Mouse (Mus musculus): ENCODE measurements around the gene Pgbd5. TPM values are rescaled to one million over a fixed set of nuclear protein-coding genes. Genes with fewer than 3 reads are reported as not detected.

The Pgbd5 gene
- total and polyA plus RNA-seq, 2 experiments from 2014 or later, result 15.9 to 74.1 TPM

GRCm38 (mm10) chr8:124403876-124404275 lies 35.6 kb downstream of the Pgbd5 start:
- Histone ChIP-seq H3K9ac (replicated peaks; ENCODE audit: low read length) (no peak overlapping the region), H3K27ac (peak overlapping the region; percentile 32; the same call in 1 of the 2 replicates), H3K36me3 (ENCODE audit: insufficient read depth, low read length) (no peaks in the 10 kb centered on the region), H3K4me1 (ENCODE audit: insufficient read depth, low read length) (no peaks in the 10 kb centered on the region), H3K27me3 (ENCODE audit: insufficient read depth, low read length) (no peaks in the 10 kb centered on the region), H3K4me2 (ENCODE audit: low read depth, low read length) (no peak overlapping the region), H3K4me3 (ENCODE audit: low read length) (no peak overlapping the region), H3K9me3 (ENCODE audit: low read length) (no peaks in the 10 kb centered on the region)
- DNase-seq (ENCODE audit: low spot score) (peak; percentile 42), ATAC-seq (no peak; the same call in 1 of the 2 replicates)
- WGBS, result 35% methylated on average over 3 of the region's 3 CpGs
- peak; percentile 71 for TF ChIP-seq CTCF (IDR thresholded peaks at IDR 0.05; ENCODE audit: low read depth)

GRCm38 (mm10) chr8:124399403-124399861 lies 40.0 kb downstream of the Pgbd5 start:
- Histone ChIP-seq H3K4me2 (ENCODE audit: low read depth, low read length) (no peak overlapping the region), H3K27me3 (ENCODE audit: insufficient read depth, low read length) (no peaks in the 10 kb centered on the region), H3K9ac (replicated peaks; ENCODE audit: low read length) (no peak overlapping the region), H3K9me3 (ENCODE audit: low read length) (no peaks in the 10 kb centered on the region), H3K4me1 (ENCODE audit: insufficient read depth, low read length) (peaks cover 6% of the 10 kb centered on the region; the same call in 1 of the 2 replicates), H3K4me3 (ENCODE audit: low read length) (no peak overlapping the region), H3K36me3 (ENCODE audit: insufficient read depth, low read length) (no peaks in the 10 kb centered on the region), H3K27ac (no peak overlapping the region)
- WGBS, result 71% methylated on average over 11 of the region's 11 CpGs
- ATAC-seq, result no peak
- no peak for TF ChIP-seq CTCF (IDR thresholded peaks at IDR 0.05; ENCODE audit: low read depth)
- DNase-seq (ENCODE audit: low spot score), result peak; percentile 31

- Histone ChIP-seq H3K4me3 (ENCODE audit: low read length) (no peak overlapping the region), H3K27ac (0 out of 2 replicates have a peak overlapping the region, but pooled peaks have one; percentile 62), H3K27me3 (ENCODE audit: insufficient read depth, low read length) (no peaks in the 10 kb centered on the region), H3K4me1 (ENCODE audit: insufficient read depth, low read length) (peaks cover 6% of the 10 kb centered on the region; the same call in 1 of the 2 replicates), H3K36me3 (ENCODE audit: insufficient read depth, low read length) (no peaks in the 10 kb centered on the region), H3K9me3 (ENCODE audit: low read length) (no peaks in the 10 kb centered on the region), H3K9ac (replicated peaks; ENCODE audit: low read length) (no peak overlapping the region), H3K4me2 (ENCODE audit: low read depth, low read length) (no peak overlapping the region)
- DNase-seq (ENCODE audit: low spot score) (peak; percentile 72), ATAC-seq (peak; percentile 61; the same call in 1 of the 2 replicates)
- 38% methylated on average over 12 of the region's 12 CpGs for WGBS
- TF ChIP-seq CTCF (IDR thresholded peaks at IDR 0.05; ENCODE audit: low read depth), result peak; percentile 74
Observed at GRCm38 (mm10) chr8:124398843-124399402, 40.5 kb downstream of the Pgbd5 start.

DNA sequence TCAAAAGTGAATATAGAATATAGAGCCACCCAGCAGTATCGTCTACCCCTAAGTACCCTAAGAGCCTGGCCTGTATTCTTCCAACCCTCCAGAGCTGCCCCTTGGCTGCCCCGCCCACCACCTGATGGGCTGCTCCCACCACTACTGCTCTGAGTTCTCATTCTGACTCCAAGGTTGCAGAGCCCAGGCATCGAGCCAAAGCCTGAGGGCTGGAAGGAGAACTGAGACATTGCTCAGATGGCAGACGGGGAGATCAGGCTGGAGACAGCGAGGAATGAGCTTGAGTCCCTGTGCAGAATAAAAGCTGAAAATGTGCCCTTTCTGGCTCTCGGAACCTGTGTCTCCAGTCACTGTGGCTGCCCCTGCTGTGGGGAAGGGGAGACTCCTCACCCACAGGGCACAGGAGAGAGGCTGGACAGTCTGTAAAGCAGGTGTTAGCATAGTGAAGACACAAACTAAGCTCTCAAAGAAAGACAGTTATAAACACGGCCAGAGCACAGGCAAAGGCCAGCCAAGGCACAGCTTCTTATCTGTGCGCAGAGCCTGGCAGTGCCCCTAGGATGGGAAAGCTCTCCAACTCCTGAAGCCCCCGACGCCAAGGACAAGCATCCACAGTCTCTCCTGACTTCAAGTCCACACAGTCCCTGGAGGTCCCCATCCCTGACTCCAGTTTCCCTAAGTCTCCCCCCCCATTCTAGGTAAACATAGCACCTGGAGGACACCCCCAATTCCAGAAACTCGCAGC lies 42.0 kb downstream of the Pgbd5 start:
- DNase-seq (ENCODE audit: low spot score), result peak; percentile 63
- no peaks in the 10 kb centered on the region for H3K9me3 ChIP-seq (ENCODE audit: low read length)
- no peak for TF ChIP-seq CTCF (IDR thresholded peaks at IDR 0.05; ENCODE audit: low read depth)
- WGBS, result 54% methylated on average over 11 of the region's 11 CpGs
- peak overlapping the region; percentile 62 for H3K27ac ChIP-seq
- H3K4me2 ChIP-seq (ENCODE audit: low read depth, low read length), result no peak overlapping the region
- no peak overlapping the region for H3K4me3 ChIP-seq (ENCODE audit: low read length)
- no peak for ATAC-seq
- H3K9ac ChIP-seq (replicated peaks; ENCODE audit: low read length), result no peak overlapping the region
- no peaks in the 10 kb centered on the region for H3K36me3 ChIP-seq (ENCODE audit: insufficient read depth, low read length)
- H3K27me3 ChIP-seq (ENCODE audit: insufficient read depth, low read length), result no peaks in the 10 kb centered on the region
- peaks cover 6% of the 10 kb centered on the region; the same call in 1 of the 2 replicates for H3K4me1 ChIP-seq (ENCODE audit: insufficient read depth, low read length)

DNA sequence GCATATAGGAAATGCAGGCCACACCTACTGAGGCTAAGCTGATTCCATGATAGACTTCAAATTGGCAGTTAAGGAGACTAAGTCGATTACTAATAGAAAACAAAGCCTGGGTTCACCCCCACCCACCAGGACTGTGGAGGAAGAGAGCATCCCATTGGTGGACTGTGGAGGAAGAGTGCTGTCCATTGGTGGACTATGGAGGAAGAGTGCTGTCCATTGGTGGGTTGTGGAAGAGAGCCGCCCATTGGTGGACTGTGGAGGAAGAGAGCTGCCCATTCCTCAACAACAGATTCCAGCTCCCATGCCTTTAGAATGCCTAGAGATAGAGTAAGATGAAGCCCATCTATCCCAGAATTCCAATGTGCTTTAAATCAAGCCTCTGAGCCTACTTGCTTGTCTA lies 42.9 kb downstream of the Pgbd5 start:
- TF ChIP-seq CTCF (IDR thresholded peaks at IDR 0.05; ENCODE audit: low read depth), result no peak
- H3K9ac ChIP-seq (replicated peaks; ENCODE audit: low read length), result no peak overlapping the region
- H3K36me3 ChIP-seq (ENCODE audit: insufficient read depth, low read length), result no peaks in the 10 kb centered on the region
- no peak overlapping the region for H3K4me3 ChIP-seq (ENCODE audit: low read length)
- no peak for ATAC-seq
- peaks cover 6% of the 10 kb centered on the region; the same call in 1 of the 2 replicates for H3K4me1 ChIP-seq (ENCODE audit: insufficient read depth, low read length)
- 83% methylated on average over 2 of the region's 2 CpGs for WGBS
- H3K27me3 ChIP-seq (ENCODE audit: insufficient read depth, low read length), result no peaks in the 10 kb centered on the region
- no peak overlapping the region for H3K27ac ChIP-seq
- H3K4me2 ChIP-seq (ENCODE audit: low read depth, low read length), result no peak overlapping the region
- no peaks in the 10 kb centered on the region for H3K9me3 ChIP-seq (ENCODE audit: low read length)
- no peak for DNase-seq (ENCODE audit: low spot score)

DNA sequence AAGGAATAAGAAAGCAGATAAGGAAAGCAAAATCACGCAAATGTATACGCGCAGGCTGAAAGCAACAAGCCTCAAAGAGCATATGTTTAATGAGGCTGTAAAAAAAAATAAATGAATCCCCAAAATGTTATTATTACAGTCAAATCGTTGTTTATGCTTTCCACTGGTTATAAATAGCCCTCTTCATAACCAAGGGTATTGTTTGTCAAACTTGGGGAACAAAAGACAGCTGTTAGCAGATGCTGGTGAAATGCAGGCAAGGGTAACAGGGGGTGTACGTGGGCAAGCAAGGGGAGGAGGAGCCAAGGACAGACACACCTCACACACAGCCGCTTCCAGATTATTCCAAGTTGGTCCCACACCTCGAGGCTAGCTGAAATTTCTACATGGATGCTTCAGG lies 44.1 kb downstream of the Pgbd5 start:
- Histone ChIP-seq H3K9me3 (ENCODE audit: low read length) (no peaks in the 10 kb centered on the region), H3K27me3 (ENCODE audit: insufficient read depth, low read length) (no peaks in the 10 kb centered on the region), H3K27ac (no peak overlapping the region), H3K36me3 (ENCODE audit: insufficient read depth, low read length) (no peaks in the 10 kb centered on the region), H3K4me2 (ENCODE audit: low read depth, low read length) (no peak overlapping the region), H3K4me3 (ENCODE audit: low read length) (no peak overlapping the region), H3K9ac (replicated peaks; ENCODE audit: low read length) (no peak overlapping the region), H3K4me1 (ENCODE audit: insufficient read depth, low read length) (peaks cover 6% of the 10 kb centered on the region; the same call in 1 of the 2 replicates)
- DNase-seq (ENCODE audit: low spot score) (no peak), ATAC-seq (no peak)
- 76% methylated on average over 7 of the region's 7 CpGs for WGBS
- no peak for TF ChIP-seq CTCF (IDR thresholded peaks at IDR 0.05; ENCODE audit: low read depth)
